Mouse (Mus musculus) Patski (cell line): ENCODE measurements around the gene Rb1. TPM values are rescaled to one million over a fixed set of nuclear protein-coding genes. Genes with fewer than 3 reads are reported as not detected.

Experiments
- ATAC-seq: fragments of 100-300 bp; one replicate; pipeline ENCODE4 v1.8.0; 2021
- CTCF ChIA-PET: fragments of 350-600 bp; sonication (Branson Sonifier 250); formaldehyde crosslinking; loops from one replicate; lab custom pipeline; 2022; ENCODE audit warnings: inconsistent platforms; lab: Charles Lee
- POLR2A ChIA-PET: fragments of 350-600 bp; sonication (Branson Sonifier 250); formaldehyde crosslinking; loops from one replicate; lab custom pipeline; 2022; ENCODE audit warnings: antibody characterized with exemption, inconsistent platforms; lab: Charles Lee
- DNase-seq: peaks from one replicate; pipeline ENCODE4 v3.0.0-alpha.2; 2011; ENCODE audit warnings: low read depth, low spot score
- H3K27me3 ChIP-seq: fragments of 371-371 bp; one replicate; pipeline ENCODE4 v1.5.1; 2021
- CTCF ChIP-seq: fragments of 100-300 bp; IDR thresholded peaks from one replicate; pipeline ENCODE4 v1.5.1; 2021
- in situ Hi-C: fragments of 300-500 bp; cut with MboI; formaldehyde crosslinking; loops from 3 replicates; pipeline ENCODE4 v1.11.1; 2018; ENCODE audit warnings: low pct_unique_long_range_greater_than_20kb, mixed read lengths
- polyA plus RNA-seq: library from polyadenylated mRNA; unstranded; gene quantifications from one replicate; pipeline ENCODE4 v1.2.3, GENCODE M21; 2021

The Rb1 gene
- polyA plus RNA-seq, 1 experiment from 2014 or later, result 30.0 TPM

DNA sequence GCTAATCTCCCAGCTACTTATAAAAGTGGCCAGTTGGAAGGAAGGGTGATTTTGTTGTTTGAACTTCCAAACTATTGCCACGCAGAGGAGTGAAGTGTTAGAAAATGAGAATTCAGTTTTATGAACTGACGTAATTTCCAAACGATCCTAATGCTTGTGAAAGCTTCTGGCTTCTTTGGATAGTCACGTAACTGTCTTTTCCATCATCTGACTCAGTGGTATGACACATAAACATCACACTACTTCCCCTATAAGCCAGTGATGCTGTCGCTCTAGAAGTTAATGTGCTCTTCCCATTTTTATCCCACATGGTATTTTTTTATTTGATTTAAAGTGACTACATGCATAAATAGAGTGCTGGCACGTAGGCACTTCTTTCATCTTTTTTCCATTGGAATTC, 157.0 kb downstream of the Rb1 start:
- POLR2A ChIA-PET, result interaction anchor here (0.7 kb wide), 1 partner anchor 9 kb away, joined by 3 read pairs; no protein-coding TSS in a partner anchor
- in situ Hi-C loops, result no loop called here

DNA sequence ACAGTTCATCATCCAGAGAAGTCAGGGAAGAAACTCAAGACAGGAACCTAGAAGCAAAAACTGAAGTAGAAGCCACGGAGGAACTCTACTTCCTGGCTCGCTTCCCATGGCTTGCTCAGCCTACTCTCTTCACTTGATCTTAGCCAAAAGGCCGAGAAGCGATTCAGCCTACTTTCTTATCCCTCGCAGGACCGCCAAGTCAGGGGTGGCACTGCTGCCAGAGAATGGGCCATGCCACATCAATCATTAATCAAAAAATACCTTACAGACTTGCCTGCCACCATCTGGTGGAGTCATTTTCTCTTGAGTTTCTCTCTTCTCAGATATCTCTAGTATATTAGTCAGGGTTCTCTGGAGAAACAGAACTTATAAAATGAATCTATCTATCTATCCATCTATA, 160.5 kb downstream of the Rb1 start:
- ChIA-PET POLR2A (no interaction called here), CTCF (no interaction called here)
- DNase-seq (no peak), ATAC-seq (no peak)
- no peaks in the 10 kb centered on the region for H3K27me3 ChIP-seq
- in situ Hi-C loops, result no loop called here
- TF ChIP-seq CTCF, result no peak

More for the DNA sequence above, 157.0 kb downstream of the Rb1 start:
- ATAC-seq (no peak), DNase-seq (no peak)
- no peak for TF ChIP-seq CTCF
- CTCF ChIA-PET, result interaction anchor here (0.7 to 1.2 kb wide), 4 partner anchors 10 to 59 kb away, joined by 3 read pairs; no protein-coding TSS in a partner anchor
- no peaks in the 10 kb centered on the region for H3K27me3 ChIP-seq

DNA sequence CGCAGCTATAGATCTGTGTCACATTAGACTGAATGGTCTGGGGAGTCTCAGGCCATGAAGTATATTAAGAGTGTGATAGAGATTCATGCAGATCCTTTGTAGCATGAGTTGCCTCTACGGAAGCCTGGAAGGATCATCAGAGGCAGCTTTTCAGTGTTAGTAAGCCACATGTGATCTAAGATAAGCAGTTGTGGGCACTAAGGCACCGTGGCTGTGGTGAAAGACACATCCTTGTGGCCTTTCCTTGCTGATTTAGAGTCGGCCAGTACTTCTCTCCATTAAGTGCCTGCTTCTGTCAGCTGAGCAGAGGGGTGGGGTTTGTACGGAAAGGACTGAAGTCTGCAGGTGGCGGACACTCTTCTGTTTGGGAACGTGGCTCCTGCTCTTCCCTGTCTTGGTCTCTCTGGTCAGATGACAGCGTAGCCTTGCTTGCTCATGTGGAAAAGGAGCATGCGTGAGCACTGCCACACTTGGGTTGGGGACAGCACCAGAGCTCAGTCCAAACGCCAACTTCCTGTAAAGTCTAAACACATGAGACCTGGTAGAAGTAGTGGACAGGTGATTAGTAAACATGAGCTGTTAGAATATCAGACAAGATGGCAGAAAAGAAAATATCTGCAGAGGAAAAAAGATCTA, 162.1 kb downstream of the Rb1 start:
- ATAC-seq (no peak), DNase-seq (no peak)
- no peak for TF ChIP-seq CTCF
- CTCF ChIA-PET, result interaction anchor here (1.0 kb wide), 1 partner anchor 57 kb away, joined by 3 read pairs; no protein-coding TSS in a partner anchor
- in situ Hi-C loops, result no loop called here
- POLR2A ChIA-PET, result interaction anchor here (0.6 kb wide), 1 partner anchor 267 kb away, joined by 4 read pairs; no protein-coding TSS in a partner anchor
- no peaks in the 10 kb centered on the region for H3K27me3 ChIP-seq

DNA sequence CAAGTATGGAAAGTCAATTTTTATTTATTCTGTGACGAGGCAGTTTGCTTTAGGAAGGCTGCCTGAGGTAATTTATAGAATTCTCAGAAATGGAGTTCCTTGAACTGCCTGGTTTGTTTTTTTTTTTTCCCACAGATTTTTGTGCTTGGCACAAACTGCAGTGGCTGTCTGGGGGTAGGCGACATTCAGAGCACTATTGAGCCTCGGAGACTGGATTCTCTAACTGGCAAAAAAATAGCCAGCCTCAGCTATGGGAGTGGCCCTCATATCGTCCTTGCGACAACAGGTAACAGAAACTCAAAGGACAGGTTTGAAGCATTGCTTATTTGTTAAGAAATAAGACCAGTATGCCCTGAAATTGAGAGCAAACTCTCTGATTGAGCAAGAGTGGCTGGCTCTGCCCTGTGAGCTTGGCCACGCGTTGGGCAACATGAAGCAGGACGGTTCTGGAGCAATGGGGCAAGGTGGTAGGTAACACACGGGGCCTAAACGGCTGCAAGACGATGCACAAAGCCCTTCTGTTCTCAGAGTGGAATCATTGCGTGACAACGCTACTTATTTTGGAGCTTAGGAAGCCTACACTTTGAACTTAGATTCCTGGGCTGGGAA, 163.3 kb downstream of the Rb1 start:
- DNase-seq (no peak), ATAC-seq (no peak)
- in situ Hi-C loops, result no loop called here
- no peaks in the 10 kb centered on the region for H3K27me3 ChIP-seq
- CTCF ChIA-PET, result no interaction called here
- POLR2A ChIA-PET, result no interaction called here
- no peak for TF ChIP-seq CTCF

DNA sequence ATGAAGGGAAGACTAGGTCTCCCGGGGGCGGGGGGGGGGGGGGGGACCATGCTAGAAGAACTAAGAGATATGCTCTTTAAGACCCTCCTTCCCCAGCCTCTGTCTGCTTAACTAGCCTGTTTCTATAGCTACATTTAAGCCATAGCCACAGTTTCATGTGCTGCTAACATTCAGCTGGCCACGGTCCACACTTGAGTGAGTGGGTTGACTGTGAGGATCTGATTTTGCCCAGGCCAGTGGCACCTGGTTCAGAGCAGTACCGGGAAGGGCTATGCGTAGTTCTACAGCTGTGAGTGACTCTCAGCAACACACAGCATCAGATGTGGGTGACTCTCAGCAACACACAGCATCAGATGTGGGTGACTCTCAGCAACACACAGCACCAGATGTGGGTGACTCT, 164.3 kb downstream of the Rb1 start:
- ChIA-PET CTCF (no interaction called here), POLR2A (no interaction called here)
- no peak for TF ChIP-seq CTCF
- DNase-seq, result no peak
- in situ Hi-C loops, result no loop called here
- H3K27me3 ChIP-seq, result no peaks in the 10 kb centered on the region
- ATAC-seq, result no peak

DNA sequence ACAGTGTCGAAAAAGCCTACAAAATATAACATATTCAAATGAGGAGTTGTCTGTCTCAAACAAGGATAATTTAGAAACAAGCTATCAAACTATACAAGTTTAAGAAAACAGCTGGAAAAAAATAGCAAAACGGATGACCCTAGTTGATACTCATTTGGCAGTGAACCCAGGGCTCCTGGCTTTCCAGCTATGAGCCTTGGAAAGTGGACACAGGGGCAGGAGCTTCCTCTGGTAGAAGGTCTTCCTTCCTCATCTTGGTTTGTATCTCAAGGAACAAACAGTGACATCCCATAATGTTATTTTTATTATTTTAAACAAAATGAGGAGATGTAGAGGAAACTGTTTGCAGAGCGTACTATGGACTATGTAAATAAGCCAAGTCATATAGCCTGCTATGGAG, 177.5 kb downstream of the Rb1 start:
- in situ Hi-C loops, result no loop called here
- no peak for TF ChIP-seq CTCF
- ChIA-PET POLR2A (no interaction called here), CTCF (interaction anchor here (0.8 to 1.6 kb wide), 3 partner anchors 10 to 155 kb away, joined by 3 to 6 read pairs (median 3); no protein-coding TSS in a partner anchor)
- no peaks in the 10 kb centered on the region for H3K27me3 ChIP-seq
- DNase-seq (no peak), ATAC-seq (no peak)

DNA sequence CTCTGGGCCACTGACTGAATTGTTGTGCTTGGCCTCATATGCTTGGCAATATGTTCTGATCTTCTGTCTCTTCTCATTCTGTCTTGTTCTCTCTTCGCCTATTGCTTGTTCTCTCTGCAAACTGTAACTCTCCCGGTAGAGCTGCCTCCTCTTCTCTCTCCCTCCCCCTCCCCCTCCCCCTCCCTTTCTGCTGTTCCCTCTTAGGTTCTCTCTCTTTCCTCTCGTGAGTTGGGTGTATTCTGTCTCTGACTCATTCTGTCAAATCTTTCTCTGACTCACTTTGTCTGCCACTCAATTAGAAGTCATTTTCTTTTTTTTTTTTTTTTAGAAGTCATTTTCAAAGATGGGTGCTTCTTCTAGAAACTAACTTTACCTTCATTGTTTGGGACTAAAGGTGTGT, 178.9 kb downstream of the Rb1 start:
- ChIA-PET POLR2A (no interaction called here), CTCF (interaction anchor here (1.3 kb wide), 1 partner anchor 23 kb away, joined by 3 read pairs; no protein-coding TSS in a partner anchor)
- no peak for ATAC-seq
- in situ Hi-C loops, result no loop called here
- DNase-seq, result no peak
- H3K27me3 ChIP-seq, result no peaks in the 10 kb centered on the region
- TF ChIP-seq CTCF, result no peak

DNA sequence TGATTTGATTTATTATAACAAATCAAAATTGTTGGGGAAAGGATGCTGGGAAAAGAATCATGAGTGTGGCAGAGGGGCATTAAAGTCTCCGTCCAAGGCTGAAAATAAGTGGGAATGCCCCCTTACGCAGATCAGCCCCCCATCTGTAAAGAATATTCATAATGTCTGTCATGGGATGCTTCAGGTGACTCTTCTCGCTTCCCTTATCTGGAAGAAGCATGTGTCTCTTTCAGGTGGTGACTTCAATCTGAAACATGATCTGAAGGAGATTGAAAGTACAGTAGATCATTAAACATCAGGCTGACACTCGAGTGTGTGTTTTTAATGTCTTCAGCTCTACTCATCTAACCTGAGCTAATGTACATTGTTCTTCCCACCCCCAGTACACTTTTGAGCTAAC, 180.1 kb downstream of the Rb1 start:
- no peaks in the 10 kb centered on the region for H3K27me3 ChIP-seq
- ChIA-PET POLR2A (no interaction called here), CTCF (interaction anchor here (1.3 kb wide), 1 partner anchor 24 kb away, joined by 3 read pairs; no protein-coding TSS in a partner anchor)
- DNase-seq (no peak), ATAC-seq (no peak)
- no peak for TF ChIP-seq CTCF
- in situ Hi-C loops, result no loop called here

DNA sequence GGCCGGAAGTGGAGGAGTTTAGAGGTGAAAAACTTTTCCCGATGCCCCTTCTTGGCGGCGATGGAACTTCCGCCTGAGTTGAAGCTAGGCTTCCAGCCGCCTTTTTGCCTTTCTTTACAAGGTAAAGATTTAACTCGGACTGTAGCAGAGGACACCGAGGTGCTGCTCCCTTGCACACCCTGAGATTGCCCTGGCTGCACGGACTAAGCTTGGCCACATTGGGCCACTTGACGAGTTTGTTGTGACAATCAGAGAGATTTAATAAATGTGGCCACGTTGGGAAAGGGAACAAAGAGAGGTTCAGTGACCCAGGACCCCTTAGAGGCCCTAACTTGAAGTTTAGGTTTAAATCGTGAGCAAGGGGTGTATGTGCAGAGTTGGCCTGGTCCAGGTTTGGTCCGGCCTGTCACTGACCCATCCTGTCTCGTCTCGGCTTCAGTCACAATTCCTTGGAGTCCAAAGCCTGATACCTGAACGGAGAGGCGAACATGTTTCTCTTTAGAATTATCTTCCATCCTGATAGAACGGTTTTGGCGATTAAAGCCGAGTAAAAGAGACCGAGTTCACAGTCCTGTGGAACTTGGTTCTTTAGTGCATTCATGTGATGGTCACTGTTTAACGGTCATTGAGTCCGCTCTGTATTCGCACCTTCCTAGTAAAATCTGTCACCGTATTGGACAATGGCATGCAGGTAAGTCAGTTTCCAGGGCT, 181.8 kb downstream of the Rb1 start:
- no peak for ATAC-seq
- TF ChIP-seq CTCF, result no peak
- no peaks in the 10 kb centered on the region for H3K27me3 ChIP-seq
- ChIA-PET POLR2A (no interaction called here), CTCF (no interaction called here)
- DNase-seq, result no peak
- in situ Hi-C loops, result no loop called here

DNA sequence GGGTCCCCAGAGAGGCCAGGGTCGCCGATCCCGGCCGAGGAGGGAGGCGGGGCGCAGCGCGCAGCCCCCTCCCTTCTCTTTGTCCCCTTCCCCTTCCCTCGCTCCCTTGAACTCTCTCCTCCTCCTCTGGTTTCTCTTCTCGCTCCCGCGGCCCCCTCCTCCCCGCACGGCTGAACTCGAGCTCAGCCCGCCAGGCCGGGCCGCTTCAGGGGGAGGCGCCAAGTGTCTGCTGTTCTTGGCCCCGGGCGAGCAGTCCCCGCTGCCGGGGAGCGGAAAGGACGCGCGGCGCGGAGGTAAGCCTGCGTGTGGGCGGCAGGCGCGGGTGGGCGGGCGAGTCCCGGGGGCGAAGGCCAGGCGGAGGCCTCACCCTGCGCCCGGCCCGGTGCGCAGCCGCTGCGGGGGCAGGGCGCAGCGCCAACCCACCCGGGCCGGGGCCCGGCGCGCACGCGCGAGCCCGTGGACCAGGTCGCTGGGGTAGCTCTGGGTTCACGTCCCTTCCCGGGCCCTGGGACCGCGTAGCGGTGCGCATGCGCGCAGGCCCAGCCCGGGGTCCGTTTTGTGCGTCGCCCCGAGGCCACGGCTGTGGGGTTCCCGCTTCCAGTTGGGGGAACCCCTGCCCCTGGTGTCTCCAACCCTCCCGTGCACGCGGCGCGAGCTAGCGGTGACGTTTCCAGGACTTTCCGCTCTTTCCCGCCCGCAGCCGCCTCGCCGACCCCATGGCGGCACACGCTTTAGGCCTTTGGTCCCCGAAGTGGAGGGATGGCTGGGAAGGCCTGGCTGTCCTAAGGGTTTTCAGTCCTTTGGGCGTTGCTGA, 182.5 kb downstream of the Rb1 start:
- TF ChIP-seq CTCF, result no peak
- ATAC-seq, result peak; percentile 87
- ChIA-PET CTCF (interaction anchor here (1.1 kb wide), 1 partner anchor 17 kb away, joined by 3 read pairs; no protein-coding TSS in a partner anchor), POLR2A (interaction anchor here (1.0 to 1.3 kb wide), 2 partner anchors 11 to 34 kb away, joined by 3 read pairs; no protein-coding TSS in a partner anchor)
- DNase-seq, result peak; percentile 24
- no peaks in the 10 kb centered on the region for H3K27me3 ChIP-seq
- in situ Hi-C loops, result no loop called here
